Mouse (Mus musculus): ENCODE data around the gene Tmigd1. TPM values are rescaled to one million over a fixed set of nuclear protein-coding genes. Genes with fewer than 3 reads are reported as not detected.

The Tmigd1 gene
- polyA plus RNA-seq, 1 experiment from 2014 or later: 64.1 TPM

- no peaks in the 10 kb centered on the region for H3K36me3 ChIP-seq (ENCODE audit: control insufficient read depth, insufficient read depth)
- H3K4me1 ChIP-seq (replicated peaks; ENCODE audit: control insufficient read depth, insufficient read depth, low read length): peaks cover 7% of the 10 kb centered on the region
- WGBS: 27% methylated on average over 6 of the region's 6 CpGs
- H3K27ac ChIP-seq (ENCODE audit: low read depth, low read length): no peak overlapping the region
- no peak for ATAC-seq
- no peak for TF ChIP-seq CTCF (IDR thresholded peaks at IDR 0.05; ENCODE audit: low read depth)
- H3K4me3 ChIP-seq (ENCODE audit: low read depth, low read length): no peak overlapping the region
- no peaks in the 10 kb centered on the region for H3K9me3 ChIP-seq (ENCODE audit: control insufficient read depth)
- H3K9ac ChIP-seq (ENCODE audit: low read depth, low read length): no peak overlapping the region
- no peak overlapping the region for H3K4me2 ChIP-seq (replicated peaks; ENCODE audit: low read depth)
- no peaks in the 10 kb centered on the region for H3K27me3 ChIP-seq (replicated peaks; ENCODE audit: control insufficient read depth, insufficient read depth, low read length)
These were observed 5.6 kb upstream of the Tmigd1 start for GRCm38 (mm10) chr11:76896360-76896759.

- Histone ChIP-seq H3K36me3 (ENCODE audit: control insufficient read depth, insufficient read depth) (no peaks in the 10 kb centered on the region), H3K27me3 (replicated peaks; ENCODE audit: control insufficient read depth, insufficient read depth, low read length) (no peaks in the 10 kb centered on the region), H3K9ac (ENCODE audit: low read depth, low read length) (no peak overlapping the region), H3K4me2 (replicated peaks; ENCODE audit: low read depth) (no peak overlapping the region), H3K27ac (ENCODE audit: low read depth, low read length) (no peak overlapping the region), H3K4me3 (ENCODE audit: low read depth, low read length) (no peak overlapping the region), H3K4me1 (replicated peaks; ENCODE audit: control insufficient read depth, insufficient read depth, low read length) (peaks cover 11% of the 10 kb centered on the region), H3K9me3 (ENCODE audit: control insufficient read depth) (no peaks in the 10 kb centered on the region)
- TF ChIP-seq CTCF (IDR thresholded peaks at IDR 0.05; ENCODE audit: low read depth): no peak
- WGBS: 55% methylated on average over 1 of the region's 1 CpGs
- ATAC-seq: no peak
These were observed 4.8 kb upstream of the Tmigd1 start for GRCm38 (mm10) chr11:76897126-76897525.

DNA sequence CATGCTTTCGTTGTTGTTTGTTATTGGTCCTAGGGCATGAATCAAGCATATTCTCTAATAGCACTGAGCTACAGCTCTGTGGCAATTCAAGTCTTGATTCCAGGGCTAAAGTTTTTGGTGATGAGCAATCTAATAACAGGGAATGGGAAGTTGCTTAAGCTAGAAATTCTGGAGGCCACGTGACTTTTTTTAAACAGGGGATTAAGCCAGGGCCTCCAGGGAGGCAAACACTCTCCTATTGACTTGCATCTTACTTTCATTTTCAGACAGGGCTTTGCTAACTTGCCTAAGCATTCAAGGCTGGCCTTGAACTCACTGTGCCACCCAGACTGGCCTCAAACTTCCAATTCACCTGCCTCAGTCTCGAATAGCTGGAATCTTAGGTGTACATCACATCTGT, 4.1 kb upstream of the Tmigd1 start:
- peaks cover 11% of the 10 kb centered on the region for H3K4me1 ChIP-seq (replicated peaks; ENCODE audit: control insufficient read depth, insufficient read depth, low read length)
- H3K27me3 ChIP-seq (replicated peaks; ENCODE audit: control insufficient read depth, insufficient read depth, low read length): no peaks in the 10 kb centered on the region
- no peak overlapping the region; the same call in 1 of the 2 replicates for H3K27ac ChIP-seq (ENCODE audit: low read depth, low read length)
- no peak overlapping the region for H3K9ac ChIP-seq (ENCODE audit: low read depth, low read length)
- no peaks in the 10 kb centered on the region for H3K36me3 ChIP-seq (ENCODE audit: control insufficient read depth, insufficient read depth)
- H3K4me3 ChIP-seq (ENCODE audit: low read depth, low read length): no peak overlapping the region
- H3K4me2 ChIP-seq (replicated peaks; ENCODE audit: low read depth): no peak overlapping the region
- no peak for ATAC-seq
- WGBS: 36% methylated on average over 3 of the region's 3 CpGs
- TF ChIP-seq CTCF (IDR thresholded peaks at IDR 0.05; ENCODE audit: low read depth): no peak
- H3K9me3 ChIP-seq (ENCODE audit: control insufficient read depth): no peaks in the 10 kb centered on the region

- Histone ChIP-seq H3K9me3 (ENCODE audit: control insufficient read depth) (no peaks in the 10 kb centered on the region), H3K4me3 (ENCODE audit: low read depth, low read length) (no peak overlapping the region), H3K36me3 (ENCODE audit: control insufficient read depth, insufficient read depth) (no peaks in the 10 kb centered on the region), H3K9ac (ENCODE audit: low read depth, low read length) (no peak overlapping the region), H3K27ac (ENCODE audit: low read depth, low read length) (no peak overlapping the region), H3K4me2 (replicated peaks; ENCODE audit: low read depth) (no peak overlapping the region), H3K4me1 (replicated peaks; ENCODE audit: control insufficient read depth, insufficient read depth, low read length) (peaks cover 11% of the 10 kb centered on the region), H3K27me3 (replicated peaks; ENCODE audit: control insufficient read depth, insufficient read depth, low read length) (no peaks in the 10 kb centered on the region)
- no peak for TF ChIP-seq CTCF (IDR thresholded peaks at IDR 0.05; ENCODE audit: low read depth)
- no peak for ATAC-seq
- WGBS: 85% methylated on average over 3 of the region's 3 CpGs
These were observed 3.2 kb upstream of the Tmigd1 start for GRCm38 (mm10) chr11:76898751-76899150.

DNA sequence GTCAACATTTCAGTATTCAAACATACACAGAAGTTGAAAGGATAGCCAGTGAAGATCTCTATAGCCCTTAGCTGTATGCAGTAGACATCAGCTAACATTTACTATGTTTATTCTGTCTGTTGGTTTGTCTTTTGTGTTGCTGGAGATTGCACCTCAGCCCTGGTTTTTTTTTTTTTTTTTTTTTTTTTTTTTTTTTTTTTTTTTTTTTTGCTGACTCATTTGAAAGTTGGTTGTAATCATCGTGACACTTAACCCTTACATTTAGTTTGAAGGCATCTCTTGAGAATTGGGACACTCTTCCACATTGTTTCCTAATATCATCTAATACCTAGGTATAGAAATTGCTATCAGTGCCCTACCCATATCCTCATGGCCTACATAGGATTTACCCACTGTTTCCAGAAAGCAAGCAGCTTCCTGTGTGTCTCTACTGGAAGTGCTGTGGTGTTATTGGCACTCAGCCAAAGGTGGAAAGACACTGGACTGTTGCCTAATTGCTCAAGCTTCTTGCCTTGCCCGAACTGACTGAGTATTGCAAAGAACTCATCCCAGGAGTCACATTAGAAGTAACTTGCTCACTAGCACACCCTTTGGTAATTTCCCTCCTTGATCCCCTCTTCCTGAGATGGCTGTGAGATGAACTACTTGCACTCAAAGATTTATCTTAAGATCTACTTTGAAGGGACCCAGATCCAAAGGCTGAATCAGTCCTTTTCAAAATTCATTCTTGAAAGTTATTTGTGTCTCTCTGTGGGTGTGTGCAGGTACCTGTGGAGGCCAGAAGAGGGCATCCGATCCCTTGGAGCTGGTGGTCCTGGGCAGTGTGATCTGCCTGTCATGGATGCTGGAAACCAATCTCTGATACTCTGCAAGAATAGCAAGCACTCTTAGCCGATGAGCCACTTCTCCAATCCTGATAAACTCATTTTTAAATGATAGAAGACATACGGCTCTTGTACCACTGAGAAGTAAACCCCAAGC, 1.9 kb upstream of the Tmigd1 start:
- Histone ChIP-seq H3K36me3 (ENCODE audit: control insufficient read depth, insufficient read depth) (no peaks in the 10 kb centered on the region), H3K9ac (ENCODE audit: low read depth, low read length) (no peak overlapping the region), H3K4me3 (ENCODE audit: low read depth, low read length) (no peak overlapping the region), H3K4me1 (replicated peaks; ENCODE audit: control insufficient read depth, insufficient read depth, low read length) (peaks cover 11% of the 10 kb centered on the region), H3K27ac (ENCODE audit: low read depth, low read length) (no peak overlapping the region), H3K4me2 (replicated peaks; ENCODE audit: low read depth) (no peak overlapping the region), H3K27me3 (replicated peaks; ENCODE audit: control insufficient read depth, insufficient read depth, low read length) (no peaks in the 10 kb centered on the region), H3K9me3 (ENCODE audit: control insufficient read depth) (no peaks in the 10 kb centered on the region)
- TF ChIP-seq CTCF (IDR thresholded peaks at IDR 0.05; ENCODE audit: low read depth): peak; percentile 68
- 53% methylated on average over 5 of the region's 5 CpGs for WGBS
- peak; percentile 28; the same call in 1 of the 2 replicates for ATAC-seq

GRCm38 (mm10) chr11:76904340-76904739, 2.4 kb downstream of the Tmigd1 start:
- no peaks in the 10 kb centered on the region for H3K36me3 ChIP-seq (ENCODE audit: control insufficient read depth, insufficient read depth)
- 47% methylated on average over 2 of the region's 2 CpGs for WGBS
- no peak overlapping the region for H3K4me2 ChIP-seq (replicated peaks; ENCODE audit: low read depth)
- TF ChIP-seq CTCF (IDR thresholded peaks at IDR 0.05; ENCODE audit: low read depth): no peak
- H3K4me3 ChIP-seq (ENCODE audit: low read depth, low read length): no peak overlapping the region
- H3K27me3 ChIP-seq (replicated peaks; ENCODE audit: control insufficient read depth, insufficient read depth, low read length): no peaks in the 10 kb centered on the region
- H3K4me1 ChIP-seq (replicated peaks; ENCODE audit: control insufficient read depth, insufficient read depth, low read length): peaks cover 5% of the 10 kb centered on the region; the same call in 1 of the 2 replicates
- no peak overlapping the region for H3K9ac ChIP-seq (ENCODE audit: low read depth, low read length)
- H3K9me3 ChIP-seq (ENCODE audit: control insufficient read depth): no peaks in the 10 kb centered on the region
- ATAC-seq: no peak
- H3K27ac ChIP-seq (ENCODE audit: low read depth, low read length): no peak overlapping the region

All from intestine, postnatal 0 days (tissue).